Mouse (Mus musculus) liver, embryonic 14.5 days (tissue): ENCODE results near the gene 2310022B05Rik.

ENCODE experiments used
- CTCF ChIP-seq: IDR thresholded peaks from 2 replicates; pipeline ENCODE4 v1.5.1; 2016; ENCODE audit warnings: antibody characterized with exemption, low read depth, control low read depth
- EP300 ChIP-seq: IDR thresholded peaks from 2 replicates; pipeline ENCODE4 v1.6.1; 2016; ENCODE audit warnings: antibody characterized with exemption, low read depth

DNA sequence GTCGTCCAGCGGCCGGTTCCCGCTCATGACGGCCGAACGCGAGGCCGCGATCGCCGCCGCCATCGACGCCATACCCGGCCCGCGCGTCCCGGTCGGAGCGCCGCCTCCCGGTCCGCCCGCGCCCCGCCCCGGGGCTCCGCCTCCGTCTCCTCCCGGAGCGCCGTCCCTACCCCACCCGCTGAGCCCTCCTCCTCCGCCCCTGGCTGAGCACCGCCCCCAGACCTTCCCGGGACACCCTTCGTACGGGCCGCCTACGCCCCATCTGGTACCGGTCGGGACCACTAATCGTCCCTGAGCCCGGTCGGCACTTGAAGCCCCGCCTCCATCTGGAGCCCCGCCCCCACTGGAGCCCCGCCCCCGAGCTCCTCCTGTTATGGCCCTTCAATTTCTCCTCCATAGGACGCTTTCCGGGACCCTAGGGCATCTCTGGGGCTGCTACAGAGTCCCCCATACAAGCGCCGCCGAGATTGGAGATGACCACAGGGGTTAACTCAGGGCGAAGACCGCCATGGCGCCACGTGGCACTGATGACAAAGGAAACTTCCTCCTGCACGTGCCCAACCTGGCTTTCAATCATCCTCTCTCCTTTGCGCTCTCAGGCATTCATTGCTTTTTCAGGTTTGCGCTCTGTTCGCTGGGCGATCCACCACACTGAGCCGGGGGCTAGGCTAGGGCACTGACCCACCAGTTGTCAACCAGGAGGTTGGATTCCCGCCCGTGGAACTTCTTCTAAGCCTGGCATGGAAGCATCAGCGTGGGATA is at the start of gene 2310022B05Rik:
- TF ChIP-seq CTCF (no peak; the same call in 1 of the 2 replicates), EP300 (no peak)
